Mouse (Mus musculus) heart, embryonic 11.5 days (tissue): ENCODE data around the gene Wdr31. TPM values are rescaled to one million over a fixed set of nuclear protein-coding genes. Genes with fewer than 3 reads are reported as not detected.

Experiments used
- ATAC-seq: fragments of 200-750 bp; cut with Nextera tagmentation; replicated peaks from 2 replicates; pipeline ENCODE4 v1.8.0; 2017; ENCODE audit warnings: moderate library complexity; ENCODE audit not compliant: insufficient number of reproducible peaks, low FRiP score, low TSS enrichment
- H3K27ac ChIP-seq: fragments of 300-500 bp; sonication (generic); 2 replicates; pipeline ENCODE4 v1.5.1; 2014; ENCODE audit warnings: mild to moderate bottlenecking, low read depth, low read length
- H3K27me3 ChIP-seq: fragments of 300-500 bp; sonication (generic); 2 replicates; pipeline ENCODE4 v1.6.1; 2014; ENCODE audit warnings: mild to moderate bottlenecking, low read length, mixed read lengths; ENCODE audit not compliant: control insufficient read depth, insufficient read depth
- H3K36me3 ChIP-seq: fragments of 300-500 bp; sonication (generic); 2 replicates; pipeline ENCODE4 v1.6.1; 2014; ENCODE audit warnings: mild to moderate bottlenecking, low read length, moderate library complexity, mixed read lengths; ENCODE audit not compliant: control insufficient read depth, insufficient read depth
- H3K4me1 ChIP-seq: fragments of 300-500 bp; sonication (generic); 2 replicates; pipeline ENCODE4 v1.6.1; 2014; ENCODE audit warnings: low read length; ENCODE audit not compliant: control insufficient read depth, insufficient read depth
- H3K4me2 ChIP-seq: fragments of 300-500 bp; sonication (generic); 2 replicates; pipeline ENCODE4 v1.6.1; 2014; ENCODE audit warnings: mild to moderate bottlenecking, moderate library complexity
- H3K4me3 ChIP-seq: fragments of 300-500 bp; sonication (generic); 2 replicates; pipeline ENCODE4 v1.5.1; 2014; ENCODE audit warnings: low read depth, low read length
- H3K9ac ChIP-seq: fragments of 300-500 bp; sonication (generic); 2 replicates; pipeline ENCODE4 v1.6.1; 2014; ENCODE audit warnings: mild to moderate bottlenecking, low read depth, low read length, moderate library complexity
- H3K9me3 ChIP-seq: fragments of 300-500 bp; sonication (generic); replicated peaks from 2 replicates; pipeline ENCODE4 v1.6.1; 2016; ENCODE audit warnings: low read length; ENCODE audit not compliant: control insufficient read depth
- WGBS: fragments of 180-500 bp; shearing (Covaris S2); extraction: QIAGEN DNeasy Blood & Tissue Kit; methylation state at CpG from one replicate; pipeline ENCODE4 v1.1.7; 2014; ENCODE audit not compliant: insufficient replicate concordance; 5-methylcytosine and 5-hydroxymethylcytosine counted together
- polyA plus RNA-seq: library from polyadenylated mRNA; unstranded; fragments of >200 nt; fragmentation: Nextera tagmentation; extraction: Ambion mirVana; gene quantifications from 2 replicates; pipeline ENCODE4 v1.2.1, GENCODE M21; 2014

Wdr31 gene
- polyA plus RNA-seq, 1 experiment from 2014 or later, result 3.0 TPM

- peak; percentile 98 for ATAC-seq
- Histone ChIP-seq H3K27me3 (no peaks in the 10 kb centered on the region), H3K9me3 (no peaks in the 10 kb centered on the region), H3K4me1 (peaks cover 11% of the 10 kb centered on the region), H3K4me2 (peak within 1 kb of the TSS; percentile 66), H3K27ac (peak within 1 kb of the TSS; percentile 81), H3K4me3 (peak within 1 kb of the TSS; percentile 66), H3K9ac (peak within 1 kb of the TSS; percentile 83), H3K36me3 (peaks cover 10% of the 10 kb centered on the region)
- WGBS, result under 1% methylated on average over 39 of the region's 39 CpGs
These were observed 62.0 kb downstream of the Wdr31 start, which contains the start of the genes Cdc26 and Prpf4 for GRCm38 (mm10) chr4:62408601-62409282. Cdc26 (minus strand) TSS chr4:62408642. Prpf4 (plus strand) TSS chr4:62408797.

DNA sequence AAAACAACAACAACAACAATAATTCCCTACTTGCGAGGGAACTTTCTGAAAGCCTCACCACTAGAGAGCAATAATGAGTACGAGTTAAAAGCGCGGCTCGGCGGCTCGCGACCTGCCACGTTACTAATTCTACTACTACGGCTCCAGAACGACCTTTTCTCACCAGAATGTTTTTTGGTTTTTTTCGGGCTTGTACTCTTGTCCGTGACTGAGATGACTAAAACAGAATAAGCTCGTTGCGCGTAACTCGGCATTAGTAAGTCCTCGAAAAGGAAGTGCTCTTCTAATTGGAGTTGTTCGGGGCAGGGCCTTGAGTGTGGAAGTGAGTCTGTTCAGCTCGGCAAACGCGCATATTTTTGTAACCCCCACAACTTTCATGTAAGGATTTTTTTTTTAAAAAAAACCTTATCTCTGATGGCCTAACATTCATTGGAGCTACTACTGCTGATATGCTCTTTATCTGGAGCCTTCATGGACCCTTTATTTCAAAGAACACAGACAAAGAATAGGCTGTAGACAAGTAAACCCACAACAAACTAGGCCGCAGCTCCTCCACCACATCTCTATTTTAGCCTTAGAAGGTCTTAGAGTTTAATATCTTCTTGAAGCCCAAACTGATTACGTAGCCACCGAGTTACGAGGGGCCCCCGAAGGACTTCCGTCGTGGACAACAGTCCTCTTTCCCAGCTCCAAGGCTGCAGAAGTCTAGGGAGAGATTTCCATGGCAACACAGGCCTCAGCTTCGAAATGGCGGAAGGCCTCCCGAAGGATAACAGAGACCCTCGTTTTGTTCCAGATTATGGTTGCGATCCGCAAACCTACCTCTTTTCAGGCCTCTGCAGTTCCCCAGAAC lies 62.7 kb downstream of the Wdr31 start:
- Histone ChIP-seq H3K4me3 (peak overlapping the region; percentile 66), H3K4me2 (peak overlapping the region; percentile 66), H3K27me3 (no peaks in the 10 kb centered on the region), H3K4me1 (peaks cover 11% of the 10 kb centered on the region), H3K27ac (peak overlapping the region; percentile 81), H3K9me3 (no peaks in the 10 kb centered on the region), H3K36me3 (peaks cover 9% of the 10 kb centered on the region), H3K9ac (peak overlapping the region; percentile 83)
- under 1% methylated on average over 35 of the region's 35 CpGs for WGBS
- peak; percentile 31 for ATAC-seq

GRCm38 (mm10) chr4:62406133-62406532 lies 64.6 kb downstream of the Wdr31 start:
- H3K9me3 ChIP-seq, result no peaks in the 10 kb centered on the region
- H3K36me3 ChIP-seq, result peaks cover 13% of the 10 kb centered on the region; the same call in 1 of the 2 replicates
- no peak overlapping the region for H3K9ac ChIP-seq
- WGBS, result 82% methylated on average over 4 of the region's 4 CpGs
- H3K27ac ChIP-seq, result no peak overlapping the region
- no peak overlapping the region for H3K4me2 ChIP-seq
- no peak for ATAC-seq
- no peaks in the 10 kb centered on the region for H3K27me3 ChIP-seq
- H3K4me3 ChIP-seq, result no peak overlapping the region
- peaks cover 11% of the 10 kb centered on the region for H3K4me1 ChIP-seq

DNA sequence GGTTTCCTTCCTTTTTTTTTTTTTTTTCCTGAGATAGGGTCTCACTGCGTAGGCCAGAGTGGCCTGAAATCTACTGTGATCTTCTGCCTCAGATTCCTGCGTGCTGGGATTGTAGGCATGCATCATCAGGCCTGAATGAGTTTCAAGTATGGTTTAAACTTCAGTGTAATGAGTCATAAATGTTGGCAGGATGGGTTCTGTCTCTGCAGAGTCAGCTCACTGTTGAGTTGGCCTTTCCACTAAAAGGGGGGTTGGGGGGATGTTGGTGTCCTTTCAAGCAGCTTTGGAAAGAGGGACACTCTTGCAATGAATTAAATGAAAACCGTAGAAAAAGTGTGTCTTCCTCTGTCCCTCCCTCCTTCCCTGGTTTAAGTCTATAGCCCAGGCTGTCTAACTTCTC lies 71.7 kb downstream of the Wdr31 start:
- 90% methylated on average over 3 of the region's 3 CpGs for WGBS
- Histone ChIP-seq H3K36me3 (peaks cover 37% of the 10 kb centered on the region), H3K9ac (no peak overlapping the region), H3K4me3 (no peak overlapping the region), H3K4me1 (no peaks in the 10 kb centered on the region), H3K9me3 (no peaks in the 10 kb centered on the region), H3K4me2 (no peak overlapping the region), H3K27me3 (no peaks in the 10 kb centered on the region), H3K27ac (no peak overlapping the region)
- ATAC-seq, result no peak

Other genes starting within 250 kb of the Wdr31 start
- 8.9 and 9.0 TPM in 2 replicates for gene Zfp37, start 239.8 kb downstream of the Wdr31 start, polyA plus RNA-seq
- 14.4 and 15.4 TPM in 2 replicates for gene Slc31a2, start 208.3 kb downstream of the Wdr31 start, polyA plus RNA-seq
- gene Fkbp15, start 110.3 kb downstream of the Wdr31 start, polyA plus RNA-seq, result 15.9 and 17.6 TPM in 2 replicates
- gene Slc31a1, start 110.2 kb downstream of the Wdr31 start, polyA plus RNA-seq, result 39.0 and 48.7 TPM in 2 replicates
- 101 and 103 TPM in 2 replicates for gene Cdc26, start 62.3 kb downstream of the Wdr31 start, polyA plus RNA-seq
- gene Prpf4, start 62.1 kb downstream of the Wdr31 start, polyA plus RNA-seq, result 17.0 and 18.0 TPM in 2 replicates
- gene Rnf183, start 35.6 kb downstream of the Wdr31 start, polyA plus RNA-seq, result not detected in 2 replicates
- 0.52 and 0.83 TPM in 2 replicates for gene Bspry, start 9.2 kb upstream of the Wdr31 start, polyA plus RNA-seq
- 6.7 and 11.4 TPM in 2 replicates for gene Hdhd3, start 32.6 kb upstream of the Wdr31 start, polyA plus RNA-seq
- 117 and 140 TPM in 2 replicates for gene Alad, start 49.0 kb upstream of the Wdr31 start, polyA plus RNA-seq
- gene Pole3, start 54.2 kb upstream of the Wdr31 start, polyA plus RNA-seq, result 59.4 and 64.1 TPM in 2 replicates
- 0.34 and 0.87 TPM in 2 replicates for gene 4933430I17Rik, start 54.5 kb upstream of the Wdr31 start, polyA plus RNA-seq
- gene Rgs3, start 89.0 kb upstream of the Wdr31 start, polyA plus RNA-seq, result 49.8 and 54.3 TPM in 2 replicates